Mouse (Mus musculus) liver, embryonic 11.5 days (tissue): ENCODE measurements around the gene Mnat1. TPM values are rescaled to one million over a fixed set of nuclear protein-coding genes. Genes with fewer than 3 reads are reported as not detected.
A peak's percentile ranks its signal among the peaks of the same experiment; 100 is the strongest.

ENCODE experiments used
- ATAC-seq: fragments of 200-750 bp; cut with Nextera tagmentation; replicated peaks from 2 replicates; pipeline ENCODE4 v1.8.0; 2017; ENCODE audit warnings: moderate number of reproducible peaks, mild to moderate bottlenecking, moderate TSS enrichment, moderate library complexity; ENCODE audit not compliant: low FRiP score
- DNase-seq: peaks from one replicate; pipeline ENCODE4 v3.0.0-alpha.2; 2017; ENCODE audit warnings: low spot score
- H3K27ac ChIP-seq: fragments of 300-500 bp; sonication (generic); 2 replicates; pipeline ENCODE4 v1.5.1; 2014; ENCODE audit warnings: mild to moderate bottlenecking, low read depth, low read length, control low read depth
- H3K27me3 ChIP-seq: fragments of 300-500 bp; sonication (generic); replicated peaks from 2 replicates; pipeline ENCODE4 v1.6.1; 2014; ENCODE audit warnings: low read length, mixed read lengths; ENCODE audit not compliant: control insufficient read depth, insufficient read depth
- H3K36me3 ChIP-seq: fragments of 300-500 bp; sonication (generic); 2 replicates; pipeline ENCODE4 v1.6.1; 2014; ENCODE audit warnings: mild to moderate bottlenecking, low read length, moderate library complexity, mixed read lengths; ENCODE audit not compliant: control insufficient read depth, insufficient read depth
- H3K4me1 ChIP-seq: fragments of 300-500 bp; sonication (generic); replicated peaks from 2 replicates; pipeline ENCODE4 v1.6.1; 2014; ENCODE audit warnings: low read length, mixed read lengths; ENCODE audit not compliant: control insufficient read depth, insufficient read depth
- H3K4me2 ChIP-seq: fragments of 300-500 bp; sonication (generic); 2 replicates; pipeline ENCODE4 v1.6.1; 2014; ENCODE audit warnings: mild to moderate bottlenecking, control low read depth, moderate library complexity
- H3K4me3 ChIP-seq: fragments of 300-500 bp; sonication (generic); 2 replicates; pipeline ENCODE4 v1.5.1; 2014; ENCODE audit warnings: low read depth, low read length, control low read depth
- H3K9ac ChIP-seq: fragments of 300-500 bp; sonication (generic); 2 replicates; pipeline ENCODE4 v1.6.1; 2014; ENCODE audit warnings: low read depth, low read length, control low read depth
- H3K9me3 ChIP-seq: fragments of 300-500 bp; sonication (generic); 2 replicates; pipeline ENCODE4 v1.6.1; 2016; ENCODE audit warnings: low read length, inconsistent platforms, mixed read lengths; ENCODE audit not compliant: control insufficient read depth
- WGBS: fragments of 180-500 bp; shearing (Covaris S2); extraction: QIAGEN DNeasy Blood & Tissue Kit; methylation state at CpG from one replicate; pipeline ENCODE4 v1.1.7; 2014; 5-methylcytosine and 5-hydroxymethylcytosine counted together
- polyA plus RNA-seq: library from polyadenylated mRNA; unstranded; fragments of >200 nt; fragmentation: Nextera tagmentation; extraction: Ambion mirVana; gene quantifications from 2 replicates; pipeline ENCODE4 v1.2.1, GENCODE M21; 2014

Mnat1 gene
- polyA plus RNA-seq, 1 experiment from 2014 or later, result 30.5 TPM

GRCm38 (mm10) chr12:73265381-73265978, 142.0 kb downstream of the Mnat1 start:
- WGBS, result 91% methylated on average over 3 of the region's 3 CpGs
- no peak for ATAC-seq
- DNase-seq, result no peak

GRCm38 (mm10) chr12:73266597-73266996, 143.1 kb downstream of the Mnat1 start:
- 82% methylated on average over 1 of the region's 1 CpGs for WGBS
- no peak for DNase-seq
- Histone ChIP-seq H3K4me1 (no peaks in the 10 kb centered on the region), H3K4me2 (no peak overlapping the region), H3K9ac (no peak overlapping the region), H3K36me3 (no peaks in the 10 kb centered on the region), H3K27me3 (no peaks in the 10 kb centered on the region), H3K27ac (no peak overlapping the region), H3K4me3 (no peak overlapping the region), H3K9me3 (no peaks in the 10 kb centered on the region)
- ATAC-seq, result no peak

More at GRCm38 (mm10) chr12:73265381-73265978, 142.0 kb downstream of the Mnat1 start:
- Histone ChIP-seq H3K4me3 (no peak overlapping the region), H3K4me1 (no peaks in the 10 kb centered on the region), H3K4me2 (no peak overlapping the region), H3K27ac (no peak overlapping the region), H3K9ac (no peak overlapping the region), H3K27me3 (no peaks in the 10 kb centered on the region), H3K9me3 (no peaks in the 10 kb centered on the region), H3K36me3 (no peaks in the 10 kb centered on the region)

DNA sequence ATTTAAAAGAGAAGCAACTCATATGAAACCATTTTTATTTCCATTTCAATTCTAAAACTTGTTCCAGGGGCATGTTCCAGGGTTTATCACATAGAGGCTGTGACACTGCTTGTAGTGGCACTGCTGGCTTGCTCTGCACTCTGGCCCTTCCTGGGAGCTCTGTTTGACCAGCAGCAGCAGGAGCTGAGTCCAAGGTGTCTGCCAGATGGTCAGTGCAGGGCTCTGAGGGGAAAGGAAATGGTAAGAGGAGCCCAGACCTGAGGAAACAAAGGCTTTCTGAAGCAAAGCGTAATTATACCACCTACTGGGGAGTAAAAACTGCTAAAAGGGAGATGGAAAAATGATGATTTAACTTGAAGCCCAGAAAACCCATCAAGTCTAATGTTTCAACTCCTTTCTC, 145.0 kb downstream of the Mnat1 start:
- Histone ChIP-seq H3K9ac (no peak overlapping the region), H3K4me3 (no peak overlapping the region), H3K27ac (no peak overlapping the region), H3K9me3 (no peaks in the 10 kb centered on the region), H3K27me3 (no peaks in the 10 kb centered on the region), H3K4me1 (no peaks in the 10 kb centered on the region), H3K4me2 (no peak overlapping the region), H3K36me3 (no peaks in the 10 kb centered on the region)
- DNase-seq (no peak), ATAC-seq (no peak)
- WGBS, result 85% methylated on average over 1 of the region's 1 CpGs

- H3K4me2 ChIP-seq, result no peak overlapping the region
- H3K4me1 ChIP-seq, result no peaks in the 10 kb centered on the region
- no peaks in the 10 kb centered on the region for H3K9me3 ChIP-seq
- H3K27me3 ChIP-seq, result no peaks in the 10 kb centered on the region
- WGBS, result 89% methylated on average over 3 of the region's 3 CpGs
- no peak overlapping the region for H3K27ac ChIP-seq
- H3K4me3 ChIP-seq, result no peak overlapping the region
- DNase-seq (no peak), ATAC-seq (no peak)
- no peak overlapping the region for H3K9ac ChIP-seq
- H3K36me3 ChIP-seq, result no peaks in the 10 kb centered on the region; the same call in 1 of the 2 replicates
Observed at GRCm38 (mm10) chr12:73269531-73269930, 146.0 kb downstream of the Mnat1 start.

- Histone ChIP-seq H3K27me3 (no peaks in the 10 kb centered on the region), H3K9ac (no peak overlapping the region), H3K27ac (no peak overlapping the region), H3K4me1 (no peaks in the 10 kb centered on the region), H3K4me2 (no peak overlapping the region), H3K4me3 (no peak overlapping the region), H3K9me3 (no peaks in the 10 kb centered on the region), H3K36me3 (no peaks in the 10 kb centered on the region; the same call in 1 of the 2 replicates)
- DNase-seq, result no peak
- ATAC-seq, result no peak
- 89% methylated on average over 4 of the region's 4 CpGs for WGBS
Observed at GRCm38 (mm10) chr12:73269933-73270332, 146.4 kb downstream of the Mnat1 start.

GRCm38 (mm10) chr12:73274921-73275320, 151.4 kb downstream of the Mnat1 start:
- Histone ChIP-seq H3K4me2 (no peak overlapping the region), H3K27me3 (no peaks in the 10 kb centered on the region), H3K9me3 (no peaks in the 10 kb centered on the region), H3K36me3 (peaks cover 13% of the 10 kb centered on the region), H3K4me3 (no peak overlapping the region), H3K4me1 (no peaks in the 10 kb centered on the region), H3K9ac (no peak overlapping the region), H3K27ac (no peak overlapping the region)
- DNase-seq (no peak), ATAC-seq (no peak)
- 93% methylated on average over 3 of the region's 3 CpGs for WGBS

DNA sequence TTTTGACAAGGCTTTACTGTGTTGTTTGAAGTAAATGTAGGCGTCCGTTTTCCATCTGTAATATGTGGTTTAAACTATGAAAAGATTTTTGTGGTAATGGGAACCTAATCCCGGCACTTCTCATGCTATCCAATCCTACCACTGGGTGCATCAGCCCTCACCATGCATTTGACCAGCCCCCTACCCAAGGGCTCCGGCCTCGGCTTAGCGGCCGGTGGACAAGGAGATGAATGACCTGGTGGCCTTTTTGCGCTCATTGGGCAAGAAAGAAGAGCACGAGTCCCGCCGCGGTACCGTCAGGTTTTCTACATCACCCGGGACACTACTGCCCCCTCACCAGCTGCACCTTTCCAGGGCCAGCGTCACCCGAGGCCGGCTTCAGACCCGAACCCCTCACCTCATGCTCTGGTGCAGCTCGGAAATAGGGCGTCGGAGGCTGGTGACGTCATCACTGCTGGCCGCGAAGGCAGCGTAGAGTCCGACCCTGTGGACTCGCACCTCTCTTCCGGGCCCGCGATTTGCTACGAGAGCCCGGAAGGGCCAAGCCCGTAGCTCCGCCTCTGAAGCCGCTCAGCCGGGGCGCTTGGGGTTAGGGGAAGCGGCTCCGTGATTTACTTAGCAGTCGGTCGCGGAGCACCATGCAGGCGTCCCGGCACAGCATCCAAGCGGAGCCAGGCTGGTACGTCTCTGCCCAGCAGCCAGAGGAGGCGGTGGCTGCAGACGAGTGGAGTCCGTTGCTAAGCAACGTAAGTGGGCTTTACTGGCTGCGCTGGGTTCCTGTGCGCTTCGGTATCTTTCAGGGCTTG, 163.0 kb downstream of the Mnat1 start, which contains the start of the genes Trmt5 and Slc38a6:
Gene Trmt5, minus strand, starts transcription at position 424 of the 806 bp plus-strand sequence.
Gene Slc38a6, plus strand, starts transcription at position 493 of the 806 bp plus-strand sequence.
- peaks cover 11% of the 10 kb centered on the region for H3K4me1 ChIP-seq
- H3K9me3 ChIP-seq, result no peaks in the 10 kb centered on the region
- peak within 1 kb of the TSS; percentile 64 for H3K27ac ChIP-seq
- ATAC-seq, result peak; percentile 96
- no peaks in the 10 kb centered on the region for H3K27me3 ChIP-seq
- peak within 1 kb of the TSS; percentile 69 for H3K4me2 ChIP-seq
- H3K4me3 ChIP-seq, result peak within 1 kb of the TSS; percentile 85
- under 1% methylated on average over 53 of the region's 53 CpGs for WGBS
- peaks cover 15% of the 10 kb centered on the region for H3K36me3 ChIP-seq
- DNase-seq, result peak; percentile 91
- H3K9ac ChIP-seq, result peak within 1 kb of the TSS; percentile 86

- 54% methylated on average over 8 of the region's 8 CpGs for WGBS
- Histone ChIP-seq H3K9ac (peak overlapping the region; percentile 86; the same call in 1 of the 2 replicates), H3K9me3 (no peaks in the 10 kb centered on the region), H3K4me1 (peaks cover 11% of the 10 kb centered on the region), H3K27me3 (no peaks in the 10 kb centered on the region), H3K36me3 (peaks cover 7% of the 10 kb centered on the region; the same call in 1 of the 2 replicates), H3K4me2 (peak overlapping the region; percentile 69), H3K4me3 (peak overlapping the region; percentile 85), H3K27ac (no peak overlapping the region)
- ATAC-seq (no peak), DNase-seq (no peak)
Observed at GRCm38 (mm10) chr12:73287609-73288008, 164.1 kb downstream of the Mnat1 start.
